Mouse (Mus musculus) intestine, embryonic 14.5 days (tissue): ENCODE measurements around the gene Polr2a. TPM values are rescaled to one million over a fixed set of nuclear protein-coding genes. Genes with fewer than 3 reads are reported as not detected.

Source experiments
- ATAC-seq: fragments of 200-750 bp; cut with Nextera tagmentation; replicated peaks from 2 replicates; pipeline ENCODE4 v1.8.0; 2017; ENCODE audit warnings: low read depth, moderate number of reproducible peaks, moderate TSS enrichment, moderate library complexity; ENCODE audit not compliant: low FRiP score, low TSS enrichment
- DNase-seq: peaks from one replicate; pipeline ENCODE4 v3.0.0-alpha.2; 2018; ENCODE audit warnings: low spot score
- H3K27ac ChIP-seq: fragments of 300-500 bp; sonication (generic); 2 replicates; pipeline ENCODE4 v1.5.1; 2014; ENCODE audit warnings: low read depth, mild to moderate bottlenecking, control low read depth
- H3K27me3 ChIP-seq: fragments of 300-500 bp; sonication (generic); replicated peaks from 2 replicates; pipeline ENCODE4 v1.6.1; 2014; ENCODE audit warnings: low read length, control low read depth; ENCODE audit not compliant: control insufficient read depth, insufficient read depth
- H3K36me3 ChIP-seq: fragments of 300-500 bp; sonication (generic); 2 replicates; pipeline ENCODE4 v1.6.1; 2014; ENCODE audit warnings: low read length, control low read depth; ENCODE audit not compliant: control insufficient read depth, insufficient read depth
- H3K4me1 ChIP-seq: fragments of 300-500 bp; sonication (generic); replicated peaks from 2 replicates; pipeline ENCODE4 v1.6.1; 2014; ENCODE audit warnings: low read length, control low read depth, mixed read lengths; ENCODE audit not compliant: control insufficient read depth, insufficient read depth
- H3K4me2 ChIP-seq: fragments of 300-500 bp; sonication (generic); 2 replicates; pipeline ENCODE4 v1.6.1; 2014; ENCODE audit warnings: low read length
- H3K4me3 ChIP-seq: fragments of 300-500 bp; sonication (generic); 2 replicates; pipeline ENCODE4 v1.5.1; 2014; ENCODE audit warnings: low read depth, low read length, control low read depth, mixed read lengths
- H3K9ac ChIP-seq: fragments of 300-500 bp; sonication (generic); 2 replicates; pipeline ENCODE4 v1.6.1; 2014; ENCODE audit warnings: mild to moderate bottlenecking, low read length
- H3K9me3 ChIP-seq: fragments of 300-500 bp; sonication (generic); 2 replicates; pipeline ENCODE4 v1.6.1; 2016; ENCODE audit warnings: low read length, control low read depth; ENCODE audit not compliant: control insufficient read depth
- WGBS: fragments of 180-500 bp; shearing (Covaris S2); extraction: QIAGEN DNeasy Blood & Tissue Kit; methylation state at CpG from one replicate; pipeline ENCODE4 v1.1.7; 2014; 5-methylcytosine and 5-hydroxymethylcytosine counted together
- polyA plus RNA-seq: library from polyadenylated mRNA; unstranded; fragments of >200 nt; fragmentation: Nextera tagmentation; extraction: Ambion mirVana; gene quantifications from 2 replicates; pipeline ENCODE4 v1.2.1, GENCODE M21; 2014

Gene Polr2a
- polyA plus RNA-seq, 1 experiment from 2014 or later: 38.7 TPM

DNA sequence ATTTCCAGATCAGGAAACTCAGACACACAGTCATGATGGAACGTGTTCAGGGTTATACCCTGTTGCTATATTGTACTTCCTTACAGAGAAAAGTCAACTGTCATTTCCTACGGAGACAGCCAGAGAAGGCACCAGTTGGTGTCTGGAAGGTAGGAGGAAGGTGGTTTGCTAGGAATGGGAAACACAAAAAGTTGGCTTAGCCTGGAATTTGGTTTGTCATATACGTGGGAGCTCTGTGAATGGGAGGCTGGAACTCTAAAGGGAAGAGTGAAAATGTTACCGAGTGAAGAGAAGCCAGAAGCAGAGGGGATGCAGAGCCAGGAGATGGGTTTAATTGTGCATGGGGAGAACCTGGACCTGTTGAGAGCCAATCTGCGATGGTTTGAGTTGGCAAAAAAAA is 33.0 kb upstream of the Polr2a start:
- Histone ChIP-seq H3K4me1 (no peaks in the 10 kb centered on the region), H3K27ac (no peak overlapping the region), H3K4me2 (no peak overlapping the region), H3K9me3 (no peaks in the 10 kb centered on the region), H3K4me3 (no peak overlapping the region), H3K27me3 (no peaks in the 10 kb centered on the region), H3K36me3 (no peaks in the 10 kb centered on the region), H3K9ac (no peak overlapping the region)
- ATAC-seq (no peak), DNase-seq (no peak)
- WGBS: 71% methylated on average over 5 of the region's 5 CpGs

DNA sequence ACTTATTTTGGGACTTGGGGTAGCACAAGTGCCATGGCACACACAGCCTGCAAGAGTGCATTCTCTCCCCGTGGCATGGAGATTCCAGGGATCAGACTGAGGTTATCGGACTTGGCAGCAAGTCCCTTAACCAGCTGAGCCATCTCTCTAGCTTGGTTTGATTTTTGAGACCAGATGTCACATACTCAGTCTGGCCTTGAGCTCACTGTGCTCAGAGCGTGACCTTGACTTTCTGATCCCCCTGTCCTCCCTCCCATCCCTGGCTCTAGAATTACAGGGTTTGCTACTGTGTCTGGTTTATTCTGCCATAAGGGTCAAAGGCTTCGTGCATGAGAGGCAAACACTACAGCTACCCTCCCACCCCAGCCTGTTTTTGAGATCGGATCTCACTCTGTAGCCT is 31.0 kb upstream of the Polr2a start:
- Histone ChIP-seq H3K4me1 (no peaks in the 10 kb centered on the region), H3K4me2 (no peak overlapping the region), H3K9ac (no peak overlapping the region), H3K27me3 (no peaks in the 10 kb centered on the region), H3K27ac (no peak overlapping the region), H3K9me3 (no peaks in the 10 kb centered on the region), H3K4me3 (no peak overlapping the region), H3K36me3 (no peaks in the 10 kb centered on the region)
- DNase-seq (no peak), ATAC-seq (no peak)
- WGBS: 60% methylated on average over 5 of the region's 5 CpGs

DNA sequence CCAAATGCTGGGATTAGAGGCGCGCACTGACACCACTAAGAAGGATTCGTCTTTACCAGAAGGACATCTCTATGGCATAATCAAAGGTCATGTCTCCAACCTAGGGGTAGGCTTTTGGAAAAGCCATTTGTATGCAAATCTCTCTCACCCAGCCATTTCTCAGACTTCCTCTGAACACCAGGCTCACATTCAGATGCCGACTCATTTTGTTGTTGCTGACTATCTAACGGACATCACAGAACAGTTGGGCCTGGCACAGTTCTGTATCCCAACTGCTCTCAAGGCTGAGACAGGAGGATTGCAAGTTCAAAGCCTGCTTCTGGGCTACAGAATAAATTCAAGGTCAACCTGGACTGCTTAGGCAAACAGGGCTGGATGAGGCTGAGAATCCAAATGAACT is 28.9 kb upstream of the Polr2a start:
- no peak overlapping the region for H3K9ac ChIP-seq
- no peaks in the 10 kb centered on the region for H3K27me3 ChIP-seq
- no peak overlapping the region for H3K27ac ChIP-seq
- 94% methylated on average over 5 of the region's 5 CpGs for WGBS
- H3K4me2 ChIP-seq: no peak overlapping the region
- H3K36me3 ChIP-seq: no peaks in the 10 kb centered on the region
- no peak overlapping the region for H3K4me3 ChIP-seq
- ATAC-seq (no peak), DNase-seq (peak; percentile 47)
- no peaks in the 10 kb centered on the region for H3K4me1 ChIP-seq
- no peaks in the 10 kb centered on the region for H3K9me3 ChIP-seq

DNA sequence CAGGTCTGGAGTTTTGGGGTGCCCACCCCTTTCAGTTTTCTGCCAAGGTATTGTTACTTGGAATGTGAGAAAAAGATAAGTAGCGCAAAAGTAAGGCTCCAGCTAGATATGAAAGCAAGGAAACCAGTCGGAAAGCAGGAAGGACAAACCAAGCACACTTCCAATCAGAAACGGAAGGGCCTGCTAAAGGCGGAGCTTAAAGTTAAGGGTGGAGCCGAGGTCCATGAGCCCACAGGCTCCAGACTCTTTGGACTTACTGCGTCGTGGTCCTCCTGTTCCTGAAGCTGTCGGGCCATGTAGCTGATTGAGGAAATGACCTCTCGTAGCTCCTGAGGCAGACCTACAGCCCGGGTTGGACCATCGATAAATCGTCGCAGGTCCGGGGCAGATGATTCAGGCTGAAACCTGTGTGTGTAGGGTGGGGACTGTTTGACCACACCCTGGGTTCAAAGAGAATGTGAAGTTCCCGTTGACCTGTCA is 26.4 kb upstream of the Polr2a start:
- peak overlapping the region; percentile 13 for H3K4me3 ChIP-seq
- no peak overlapping the region for H3K9ac ChIP-seq

DNA sequence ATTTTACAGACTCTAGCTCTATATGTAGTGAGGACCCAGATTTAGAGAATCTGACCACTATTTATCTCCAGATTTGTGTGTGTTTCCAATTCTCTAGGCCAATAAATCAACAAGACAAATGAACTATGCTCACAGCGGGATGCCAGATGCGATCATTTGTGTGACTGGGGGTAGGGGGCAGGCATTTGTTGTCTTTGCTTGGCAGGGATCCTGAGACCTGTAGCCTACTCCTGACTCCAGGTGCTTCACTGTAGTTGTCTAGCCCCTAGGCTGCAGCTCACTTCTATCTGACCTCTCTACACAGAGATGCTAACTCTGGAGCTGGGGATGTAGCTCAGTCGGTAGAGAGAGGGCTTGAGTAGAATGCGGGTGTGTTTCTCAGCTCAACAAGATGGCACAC is 23.4 kb upstream of the Polr2a start:
- H3K4me2 ChIP-seq: no peak overlapping the region
- no peak for DNase-seq
- H3K4me1 ChIP-seq: no peaks in the 10 kb centered on the region
- H3K27me3 ChIP-seq: no peaks in the 10 kb centered on the region
- H3K36me3 ChIP-seq: no peaks in the 10 kb centered on the region; the same call in 1 of the 2 replicates
- WGBS: 31% methylated on average over 4 of the region's 4 CpGs
- H3K27ac ChIP-seq: no peak overlapping the region
- no peak for ATAC-seq
- H3K4me3 ChIP-seq: no peak overlapping the region
- H3K9ac ChIP-seq: no peak overlapping the region
- no peaks in the 10 kb centered on the region for H3K9me3 ChIP-seq

More for the DNA sequence above, 26.4 kb upstream of the Polr2a start:
- H3K4me1 ChIP-seq: no peaks in the 10 kb centered on the region
- peak overlapping the region; percentile 34 for H3K4me2 ChIP-seq
- H3K27ac ChIP-seq: no peak overlapping the region
- no peaks in the 10 kb centered on the region for H3K27me3 ChIP-seq
- no peak for DNase-seq
- peak; percentile 56; the same call in 1 of the 2 replicates for ATAC-seq
- 34% methylated on average over 15 of the region's 15 CpGs for WGBS
- no peaks in the 10 kb centered on the region for H3K36me3 ChIP-seq
- H3K9me3 ChIP-seq: no peaks in the 10 kb centered on the region

DNA sequence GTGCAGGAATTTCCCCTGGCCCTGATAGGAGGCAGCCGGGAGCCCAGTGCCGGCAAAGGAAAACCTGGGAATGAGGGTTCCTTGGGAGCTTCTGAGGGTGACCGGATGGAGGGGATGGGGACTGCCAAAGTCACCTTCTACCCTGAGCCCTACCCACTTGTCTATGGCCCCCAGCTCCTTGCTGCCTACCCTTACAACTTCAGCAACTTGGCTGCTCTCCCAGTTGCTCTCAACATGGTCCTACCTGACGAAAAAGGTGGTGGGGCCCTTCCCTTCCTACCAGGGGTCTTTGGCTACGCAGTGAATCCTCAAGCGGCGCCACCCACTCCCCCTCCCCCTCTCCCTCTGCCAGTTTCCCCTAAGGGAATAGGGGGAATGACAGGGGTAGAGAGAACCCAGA is 20.5 kb upstream of the Polr2a start:
- DNase-seq: no peak
- Histone ChIP-seq H3K4me1 (no peaks in the 10 kb centered on the region), H3K9ac (no peak overlapping the region), H3K27ac (no peak overlapping the region), H3K27me3 (no peaks in the 10 kb centered on the region), H3K4me2 (no peak overlapping the region), H3K4me3 (no peak overlapping the region), H3K9me3 (no peaks in the 10 kb centered on the region), H3K36me3 (no peaks in the 10 kb centered on the region; the same call in 1 of the 2 replicates)
- ATAC-seq: no peak
- 47% methylated on average over 7 of the region's 7 CpGs for WGBS

DNA sequence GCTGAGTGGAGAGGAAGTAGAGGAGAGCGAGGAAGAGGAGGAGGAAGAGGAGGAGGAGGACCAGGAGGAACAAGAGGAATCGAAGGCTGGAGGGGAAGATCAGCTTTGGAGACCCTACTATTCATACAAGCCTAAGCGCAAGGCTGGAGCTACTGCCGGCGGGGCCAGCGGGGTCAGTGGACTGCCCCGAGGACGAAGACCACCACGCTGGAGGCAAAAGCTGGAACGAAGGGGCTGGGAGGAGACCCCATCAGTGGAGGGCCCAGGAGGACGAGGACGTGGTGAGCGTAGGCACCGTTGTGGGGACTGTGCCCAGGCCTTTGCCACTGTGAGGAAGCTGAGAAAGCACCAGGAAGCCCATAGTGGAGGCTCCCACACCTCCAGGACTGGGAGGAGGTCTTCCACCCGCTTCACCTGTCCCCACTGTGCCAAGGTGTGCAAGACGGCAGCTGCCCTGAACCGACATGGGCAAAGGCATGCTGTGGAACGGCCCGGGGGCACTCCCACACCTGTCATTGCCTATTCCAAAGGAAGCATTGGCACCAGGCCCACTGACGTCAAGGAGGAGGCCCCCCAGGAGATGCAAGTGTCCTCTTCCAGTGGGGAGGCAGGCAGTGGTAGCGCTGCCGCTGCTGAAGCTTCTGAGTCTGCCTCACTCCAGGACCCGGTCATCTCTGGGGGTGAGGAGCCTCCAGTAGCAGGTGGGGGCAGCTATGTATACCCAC is 20.0 kb upstream of the Polr2a start:
- no peaks in the 10 kb centered on the region; the same call in 1 of the 2 replicates for H3K36me3 ChIP-seq
- H3K27me3 ChIP-seq: no peaks in the 10 kb centered on the region
- H3K4me1 ChIP-seq: no peaks in the 10 kb centered on the region
- no peak overlapping the region for H3K9ac ChIP-seq
- H3K27ac ChIP-seq: no peak overlapping the region
- peak; percentile 51 for DNase-seq
- ATAC-seq: no peak
- no peak overlapping the region for H3K4me2 ChIP-seq
- no peaks in the 10 kb centered on the region for H3K9me3 ChIP-seq
- no peak overlapping the region for H3K4me3 ChIP-seq
- WGBS: 73% methylated on average over 21 of the region's 23 CpGs

DNA sequence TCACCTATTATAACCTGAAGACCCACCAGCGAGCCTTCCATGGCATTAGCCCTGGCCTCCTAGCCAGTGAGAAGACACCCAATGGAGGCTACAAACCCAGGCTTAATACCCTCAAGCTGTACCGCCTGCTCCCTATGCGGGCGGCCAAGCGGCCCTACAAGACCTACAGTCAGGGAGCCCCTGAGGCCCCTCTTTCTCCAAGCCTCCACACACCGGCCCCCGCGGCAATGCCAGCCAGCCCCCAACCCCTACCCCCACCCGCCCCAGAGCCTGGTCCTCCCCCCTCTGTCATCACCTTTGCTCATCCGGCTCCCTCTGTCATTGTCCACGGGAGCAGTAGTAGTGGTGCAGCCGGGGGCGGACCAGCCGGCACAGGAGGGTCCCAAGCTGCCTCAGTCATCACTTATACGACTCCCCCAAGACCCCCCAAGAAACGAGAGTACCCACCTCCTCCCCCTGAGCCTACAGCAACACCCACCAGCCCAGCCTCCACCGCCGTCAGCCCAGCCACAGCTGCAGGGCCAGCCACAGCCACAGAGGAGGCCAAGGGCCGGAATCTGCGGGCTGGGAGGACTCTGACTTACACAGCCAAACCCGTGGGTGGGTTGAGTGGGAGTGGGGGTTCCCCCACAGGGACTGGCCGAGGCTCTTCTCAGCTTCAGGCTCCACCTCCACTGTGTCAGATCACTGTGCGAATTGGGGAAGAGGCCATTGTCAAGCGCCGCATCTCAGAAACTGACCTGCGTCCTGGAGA is 19.2 kb upstream of the Polr2a start:
- H3K4me3 ChIP-seq: no peak overlapping the region
- no peaks in the 10 kb centered on the region; the same call in 1 of the 2 replicates for H3K36me3 ChIP-seq
- H3K4me2 ChIP-seq: no peak overlapping the region
- no peaks in the 10 kb centered on the region for H3K9me3 ChIP-seq
- peak; percentile 38 for DNase-seq
- no peaks in the 10 kb centered on the region for H3K4me1 ChIP-seq
- no peak overlapping the region for H3K27ac ChIP-seq
- WGBS: 65% methylated on average over 26 of the region's 26 CpGs
- no peak overlapping the region for H3K9ac ChIP-seq
- ATAC-seq: no peak
- no peaks in the 10 kb centered on the region for H3K27me3 ChIP-seq
